Mouse (Mus musculus) lung, embryonic 15.5 days (tissue): Measurements from ENCODE around the gene Zc3h15. TPM values are rescaled to one million over a fixed set of nuclear protein-coding genes. Genes with fewer than 3 reads are reported as not detected.
"Not testable (repeated sequence)": the region's sequence is repeated elsewhere in the genome, so short reads cannot be mapped to it uniquely, and the experiment has no call there.

Experiments used
- ATAC-seq: fragments of 200-750 bp; cut with Nextera tagmentation; 2 replicates; pipeline ENCODE4 v1.8.0; 2017; ENCODE audit warnings: moderate number of reproducible peaks, borderline replicate concordance; ENCODE audit not compliant: low FRiP score, low TSS enrichment; ENCODE audit errors: extremely low read depth
- H3K27ac ChIP-seq: fragments of 300-500 bp; sonication (generic); 2 replicates; pipeline ENCODE4 v1.5.1; 2015; ENCODE audit warnings: moderate library complexity, mild to moderate bottlenecking, inconsistent platforms
- H3K27me3 ChIP-seq: fragments of 300-500 bp; sonication (generic); 2 replicates; pipeline ENCODE4 v1.6.1; 2015; ENCODE audit warnings: inconsistent platforms
- H3K36me3 ChIP-seq: fragments of 300-500 bp; sonication (generic); 2 replicates; pipeline ENCODE4 v1.6.1; 2015; ENCODE audit warnings: inconsistent platforms
- H3K4me1 ChIP-seq: fragments of 300-500 bp; sonication (generic); 2 replicates; pipeline ENCODE4 v1.6.1; 2015; ENCODE audit warnings: inconsistent platforms
- H3K4me2 ChIP-seq: fragments of 300-500 bp; sonication (generic); 2 replicates; pipeline ENCODE4 v1.6.1; 2015; ENCODE audit warnings: inconsistent platforms, mild to moderate bottlenecking, moderate library complexity
- H3K4me3 ChIP-seq: fragments of 300-500 bp; sonication (generic); 2 replicates; pipeline ENCODE4 v1.5.1; 2015; ENCODE audit warnings: mild to moderate bottlenecking, inconsistent platforms
- H3K9ac ChIP-seq: fragments of 300-500 bp; sonication (generic); 2 replicates; pipeline ENCODE4 v1.6.1; 2015; ENCODE audit warnings: inconsistent platforms
- H3K9me3 ChIP-seq: fragments of 300-500 bp; sonication (generic); 2 replicates; pipeline ENCODE4 v1.6.1; 2016; ENCODE audit warnings: inconsistent platforms
- WGBS: fragments of 180-500 bp; shearing (Covaris S2); methylation state at CpG from one replicate; pipeline ENCODE4 v1.1.7; 2015; 5-methylcytosine and 5-hydroxymethylcytosine counted together
- polyA plus RNA-seq: library from polyadenylated mRNA; unstranded; fragments of >200 nt; fragmentation: Nextera tagmentation; extraction: Ambion mirVana; gene quantifications from 2 replicates; pipeline ENCODE4 v1.2.1, GENCODE M21; 2015

Zc3h15 gene
- polyA plus RNA-seq, 1 experiment from 2014 or later: 99.7 TPM

DNA sequence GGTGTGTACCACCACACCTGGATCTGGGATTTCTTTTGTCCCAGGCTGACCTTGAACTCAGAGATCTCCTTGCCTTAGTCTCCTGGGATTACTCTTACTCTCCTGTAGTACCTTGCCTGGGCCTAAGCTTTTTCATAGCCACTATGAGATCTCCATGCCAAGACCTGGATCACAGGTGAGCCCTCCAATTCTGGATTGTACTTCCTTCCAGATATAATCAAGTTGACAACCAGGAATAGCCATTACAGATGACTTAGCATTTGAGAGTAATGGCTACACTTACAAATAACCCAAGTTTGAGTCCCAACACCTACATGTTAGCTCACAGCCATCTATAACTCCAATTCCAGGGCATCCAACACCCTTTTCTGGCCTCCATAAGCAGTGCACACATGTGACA, 8.4 kb downstream of the Zc3h15 start:
- ATAC-seq: no peak
- Histone ChIP-seq H3K4me2 (no peak overlapping the region), H3K27me3 (no peaks in the 10 kb centered on the region), H3K27ac (no peak overlapping the region), H3K36me3 (peaks cover 5% of the 10 kb centered on the region; the same call in 1 of the 2 replicates), H3K4me1 (0 out of 2 replicates have a peak, but pooled peaks cover 3% of the 10 kb centered on the region), H3K9ac (no peak overlapping the region), H3K4me3 (no peak overlapping the region), H3K9me3 (no peaks in the 10 kb centered on the region)

DNA sequence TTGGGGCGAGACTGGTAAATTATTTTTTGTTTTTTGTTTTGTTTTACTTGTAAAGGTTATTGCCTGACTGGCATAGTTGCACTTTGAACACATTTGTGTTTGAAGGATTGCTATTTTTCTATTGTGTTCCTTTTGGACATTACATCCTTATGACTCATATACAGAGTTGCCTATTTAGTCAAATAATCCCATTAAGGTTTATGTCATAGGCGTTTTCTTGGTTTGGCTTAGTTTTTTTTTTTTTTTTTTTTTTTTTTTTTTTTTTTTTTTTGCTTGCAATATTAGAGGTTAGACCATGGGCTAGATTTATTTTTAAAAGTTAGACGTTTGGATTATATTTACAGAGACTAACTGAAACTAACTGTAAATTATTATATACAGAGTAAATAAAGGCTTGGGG, 15.0 kb downstream of the Zc3h15 start:
- Histone ChIP-seq H3K9ac (no peak overlapping the region), H3K4me3 (no peak overlapping the region), H3K4me1 (no peaks in the 10 kb centered on the region), H3K27me3 (no peaks in the 10 kb centered on the region), H3K9me3 (no peaks in the 10 kb centered on the region), H3K4me2 (no peak overlapping the region), H3K36me3 (peaks cover 32% of the 10 kb centered on the region), H3K27ac (no peak overlapping the region)
- WGBS: 75% methylated on average over 3 of the region's 3 CpGs
- ATAC-seq: no peak

DNA sequence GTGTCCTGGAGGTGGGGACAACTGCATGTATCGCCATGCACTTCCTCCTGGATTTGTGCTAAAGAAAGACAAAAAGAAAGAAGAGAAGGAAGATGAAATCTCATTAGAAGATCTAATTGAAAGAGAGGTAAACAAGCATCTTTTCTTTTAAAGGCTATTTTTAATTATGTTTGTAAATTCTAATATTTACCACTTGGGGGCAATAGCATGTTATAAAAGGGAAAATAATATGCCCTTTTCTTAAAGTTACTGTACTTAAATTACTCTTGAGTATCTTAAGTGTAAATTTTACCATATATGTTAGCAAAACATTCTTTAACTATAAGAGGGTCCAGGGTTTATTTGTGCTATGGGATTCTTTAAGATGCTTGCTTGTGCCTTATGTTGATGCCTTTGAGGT, 15.9 kb downstream of the Zc3h15 start:
- H3K36me3 ChIP-seq: peaks cover 32% of the 10 kb centered on the region
- no peak for ATAC-seq
- no peak overlapping the region for H3K9ac ChIP-seq
- 84% methylated on average over 1 of the region's 1 CpGs for WGBS
- no peak overlapping the region for H3K4me3 ChIP-seq
- H3K4me2 ChIP-seq: no peak overlapping the region
- H3K9me3 ChIP-seq: no peaks in the 10 kb centered on the region
- no peak overlapping the region for H3K27ac ChIP-seq
- H3K4me1 ChIP-seq: no peaks in the 10 kb centered on the region
- no peaks in the 10 kb centered on the region for H3K27me3 ChIP-seq

DNA sequence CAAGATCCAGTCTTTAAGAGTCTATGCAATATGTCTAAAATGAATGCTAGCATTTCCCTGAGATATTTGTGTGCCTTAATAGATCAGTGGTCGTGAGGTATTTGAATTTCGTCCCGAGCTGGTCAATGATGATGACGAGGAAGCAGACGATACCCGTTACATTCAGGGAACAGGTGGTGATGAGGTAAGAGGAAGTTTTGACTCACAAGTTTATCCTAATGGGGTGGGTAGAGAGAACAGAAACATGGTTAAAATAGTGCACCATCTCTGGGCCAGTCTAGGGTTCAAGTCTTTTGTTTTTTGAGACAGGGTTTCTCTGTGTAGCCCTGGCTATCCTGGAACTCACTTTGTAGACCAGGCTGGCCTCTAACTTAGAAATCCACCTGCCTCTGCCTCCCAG, 17.1 kb downstream of the Zc3h15 start:
- Histone ChIP-seq H3K9ac (no peak overlapping the region), H3K4me2 (no peak overlapping the region), H3K4me3 (no peak overlapping the region), H3K27me3 (no peaks in the 10 kb centered on the region), H3K27ac (no peak overlapping the region), H3K9me3 (no peaks in the 10 kb centered on the region), H3K4me1 (no peaks in the 10 kb centered on the region), H3K36me3 (peaks cover 30% of the 10 kb centered on the region)
- 94% methylated on average over 6 of the region's 6 CpGs for WGBS
- no peak for ATAC-seq

DNA sequence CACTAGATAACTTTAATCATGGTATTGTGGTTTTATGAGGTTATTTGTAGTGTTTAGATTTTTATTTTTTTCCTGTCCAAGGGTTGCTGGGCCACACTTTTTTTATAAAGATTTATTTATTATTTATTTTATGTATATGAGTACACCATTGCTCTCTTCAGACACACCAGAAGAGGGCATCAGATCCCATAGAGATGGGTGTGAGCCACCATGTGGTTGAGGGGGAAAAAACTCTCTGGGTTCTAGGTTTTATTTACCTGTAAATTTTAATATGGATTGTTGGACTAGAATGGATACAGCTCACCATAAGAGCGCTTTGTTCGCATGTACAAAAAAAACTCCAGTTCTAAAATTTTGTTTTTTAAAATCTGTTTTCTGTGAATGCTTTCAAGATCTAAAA, 20.8 kb downstream of the Zc3h15 start:
- not testable (repeated sequence) for ATAC-seq, H3K4me2 ChIP-seq, H3K9me3 ChIP-seq, H3K27ac ChIP-seq, H3K4me1 ChIP-seq, H3K27me3 ChIP-seq, H3K9ac ChIP-seq, H3K4me3 ChIP-seq
- H3K36me3 ChIP-seq: peaks cover 24% of the 10 kb centered on the region
- WGBS: 95% methylated on average over 2 of the region's 2 CpGs

DNA sequence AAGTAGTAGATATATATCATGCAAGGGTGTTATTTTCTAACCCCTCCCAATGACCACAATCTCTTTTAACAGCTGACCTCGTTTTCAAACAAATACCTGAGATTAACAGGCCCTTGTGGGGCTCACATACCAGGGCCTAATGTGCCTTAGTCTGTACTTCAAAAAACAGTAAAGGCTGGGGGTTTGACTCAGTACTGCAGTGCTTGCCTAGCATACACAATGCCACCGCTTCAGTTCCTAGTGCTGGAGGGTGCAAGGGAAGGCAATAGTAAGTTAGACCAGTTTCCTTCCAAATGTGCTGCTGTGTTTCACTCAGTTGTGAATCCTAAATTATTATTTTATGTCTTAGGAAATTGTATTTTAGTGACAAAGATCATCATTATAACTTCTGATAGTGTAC, 23.2 kb downstream of the Zc3h15 start:
- H3K36me3 ChIP-seq: peaks cover 10% of the 10 kb centered on the region
- ATAC-seq: no peak
- H3K27ac ChIP-seq: no peak overlapping the region
- no peaks in the 10 kb centered on the region for H3K4me1 ChIP-seq
- no peak overlapping the region for H3K4me2 ChIP-seq
- no peaks in the 10 kb centered on the region for H3K9me3 ChIP-seq
- H3K27me3 ChIP-seq: no peaks in the 10 kb centered on the region
- no peak overlapping the region for H3K9ac ChIP-seq
- WGBS: 75% methylated on average over 2 of the region's 2 CpGs
- H3K4me3 ChIP-seq: no peak overlapping the region

DNA sequence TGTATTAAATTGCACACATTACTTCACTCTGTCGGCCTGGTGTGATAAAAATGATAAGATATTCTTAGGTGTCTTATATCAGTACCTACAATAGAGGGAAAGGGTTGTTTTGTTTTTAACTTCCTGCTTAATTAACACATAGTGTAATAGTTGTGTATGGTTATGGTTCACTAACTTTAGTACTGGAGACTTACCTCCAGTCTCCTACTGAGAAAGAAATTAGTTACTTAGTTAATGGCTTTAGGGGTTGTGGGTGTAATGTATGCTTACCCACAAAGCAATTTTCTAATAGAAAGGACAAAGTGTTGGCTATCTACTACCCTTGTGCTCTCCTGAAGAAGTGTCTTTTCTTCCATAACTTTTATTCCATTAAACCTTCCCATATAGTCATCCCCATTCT, 23.8 kb downstream of the Zc3h15 start:
- Histone ChIP-seq H3K4me2 (no peak overlapping the region), H3K27ac (no peak overlapping the region), H3K36me3 (peaks cover 4% of the 10 kb centered on the region; the same call in 1 of the 2 replicates), H3K4me1 (no peaks in the 10 kb centered on the region), H3K9me3 (no peaks in the 10 kb centered on the region), H3K27me3 (no peaks in the 10 kb centered on the region), H3K4me3 (no peak overlapping the region), H3K9ac (no peak overlapping the region)
- no peak for ATAC-seq
- 63% methylated on average over 1 of the region's 1 CpGs for WGBS

DNA sequence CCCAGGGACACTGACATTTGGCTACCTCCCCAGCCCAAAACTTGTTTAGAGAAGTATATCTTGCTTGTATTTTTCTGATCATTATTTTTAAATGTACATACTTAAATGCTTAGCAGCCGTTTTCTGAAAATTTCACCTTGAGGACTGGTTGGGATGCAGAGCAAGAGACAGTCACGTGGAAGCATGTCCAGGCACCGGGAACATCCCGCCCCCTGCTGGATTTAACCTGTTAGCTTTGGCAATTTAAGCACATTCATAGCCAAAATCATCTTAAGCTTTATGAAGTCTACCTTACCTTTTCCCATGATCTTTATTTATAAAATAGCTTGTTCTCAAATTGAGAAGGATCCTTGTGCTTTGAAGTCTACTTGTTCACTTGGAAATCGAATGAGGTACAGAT, 25.8 kb downstream of the Zc3h15 start:
- no peak overlapping the region for H3K27ac ChIP-seq
- no peak overlapping the region for H3K4me2 ChIP-seq
- 0 out of 2 replicates have a peak, but pooled peaks cover 11% of the 10 kb centered on the region for H3K36me3 ChIP-seq
- no peaks in the 10 kb centered on the region for H3K27me3 ChIP-seq
- no peak overlapping the region for H3K9ac ChIP-seq
- H3K9me3 ChIP-seq: no peaks in the 10 kb centered on the region
- ATAC-seq: no peak
- no peak overlapping the region for H3K4me3 ChIP-seq
- no peaks in the 10 kb centered on the region for H3K4me1 ChIP-seq
- 75% methylated on average over 5 of the region's 5 CpGs for WGBS

DNA sequence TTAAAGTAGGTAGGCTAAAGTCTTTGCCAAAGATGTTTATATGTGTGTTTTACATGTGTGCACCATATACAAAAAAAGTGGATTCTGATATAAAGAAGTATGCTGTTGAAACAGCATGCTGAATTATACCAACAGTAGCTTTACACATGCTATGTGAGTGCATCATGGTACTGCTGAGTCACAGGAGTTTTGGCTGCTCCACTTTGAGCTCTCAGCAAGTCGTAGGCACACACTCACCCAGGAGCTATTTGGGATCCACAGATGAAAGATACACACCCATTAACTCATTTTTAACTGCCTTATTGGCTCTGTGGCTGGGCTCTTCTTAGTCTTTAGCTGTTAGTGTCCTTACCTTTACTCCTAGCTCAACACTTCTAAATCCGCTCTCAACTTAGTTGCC, 27.6 kb downstream of the Zc3h15 start:
- WGBS: 91% methylated on average over 2 of the region's 2 CpGs
- no peak overlapping the region for H3K4me2 ChIP-seq
- 0 out of 2 replicates have a peak, but pooled peaks cover 12% of the 10 kb centered on the region for H3K36me3 ChIP-seq
- H3K9ac ChIP-seq: no peak overlapping the region
- H3K4me3 ChIP-seq: no peak overlapping the region
- no peaks in the 10 kb centered on the region for H3K4me1 ChIP-seq
- H3K27me3 ChIP-seq: no peaks in the 10 kb centered on the region
- no peak overlapping the region for H3K27ac ChIP-seq
- H3K9me3 ChIP-seq: no peaks in the 10 kb centered on the region
- no peak for ATAC-seq

DNA sequence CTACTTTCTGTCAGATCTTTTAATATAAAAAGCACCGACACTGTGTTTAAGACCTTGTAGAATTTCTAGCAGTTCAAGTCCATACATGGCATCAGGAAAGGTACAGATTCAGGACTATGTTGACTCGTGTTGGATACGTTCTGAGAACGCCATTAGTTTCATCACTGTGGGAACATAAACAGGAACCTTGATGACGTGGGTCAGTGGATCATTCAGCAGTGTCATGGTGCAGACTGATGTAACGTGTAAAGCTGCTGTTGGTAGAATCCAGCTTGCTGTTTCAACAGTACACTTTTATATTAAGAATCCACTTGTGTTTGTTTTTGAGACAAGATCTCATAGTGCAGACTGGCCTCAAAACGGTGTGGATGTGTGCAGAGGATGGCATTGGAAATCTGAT, 28.8 kb downstream of the Zc3h15 start:
- Histone ChIP-seq H3K27ac (no peak overlapping the region), H3K4me2 (no peak overlapping the region), H3K4me1 (no peaks in the 10 kb centered on the region), H3K27me3 (no peaks in the 10 kb centered on the region), H3K9me3 (no peaks in the 10 kb centered on the region), H3K36me3 (0 out of 2 replicates have a peak, but pooled peaks cover 12% of the 10 kb centered on the region), H3K9ac (no peak overlapping the region), H3K4me3 (no peak overlapping the region)
- ATAC-seq: no peak
- WGBS: 57% methylated on average over 7 of the region's 7 CpGs

DNA sequence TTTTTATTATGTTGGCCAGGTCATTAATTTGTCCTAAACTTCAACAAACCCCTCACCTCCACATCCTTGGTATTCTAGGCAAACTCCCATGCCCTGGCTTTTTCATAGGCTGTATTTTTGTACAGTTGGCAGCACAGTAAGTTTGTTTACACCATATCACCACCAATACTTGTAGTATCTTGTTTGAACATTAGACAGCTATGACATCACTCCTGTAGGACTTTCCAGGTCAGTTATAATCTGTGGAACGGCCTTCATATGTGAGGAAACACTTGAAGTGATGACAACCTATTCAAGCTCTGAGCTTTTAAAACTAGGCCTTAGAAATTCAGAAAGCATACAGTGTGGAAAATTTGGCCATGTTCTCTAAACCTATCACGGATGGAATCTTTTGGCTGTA, 29.6 kb downstream of the Zc3h15 start:
- H3K27ac ChIP-seq: no peak overlapping the region
- no peak overlapping the region for H3K4me3 ChIP-seq
- H3K9ac ChIP-seq: no peak overlapping the region
- H3K27me3 ChIP-seq: no peaks in the 10 kb centered on the region
- no peak for ATAC-seq
- H3K4me2 ChIP-seq: no peak overlapping the region
- no peaks in the 10 kb centered on the region for H3K9me3 ChIP-seq
- 0 out of 2 replicates have a peak, but pooled peaks cover 8% of the 10 kb centered on the region for H3K36me3 ChIP-seq
- WGBS: 73% methylated on average over 2 of the region's 2 CpGs
- no peaks in the 10 kb centered on the region for H3K4me1 ChIP-seq

DNA sequence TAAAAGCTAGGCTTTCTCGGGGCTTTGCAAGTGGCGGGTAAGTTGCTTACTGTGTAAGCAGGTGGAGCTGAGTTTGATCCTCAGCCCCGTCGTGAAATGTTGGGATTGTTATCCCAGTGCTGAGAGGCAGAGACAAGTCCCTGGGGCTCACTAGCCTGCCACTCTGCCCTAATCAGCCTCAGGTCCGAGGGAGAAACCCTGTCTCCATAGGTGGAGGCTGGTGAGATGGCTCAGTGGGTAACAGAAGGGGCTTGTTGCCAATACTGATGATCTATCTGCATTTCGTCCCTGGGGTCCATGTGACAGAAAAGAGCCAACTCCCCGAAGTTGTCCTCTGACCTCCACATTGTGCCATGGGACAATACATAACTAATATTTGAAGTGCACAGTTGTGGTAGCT, 30.2 kb downstream of the Zc3h15 start:
- Histone ChIP-seq H3K4me1 (no peaks in the 10 kb centered on the region), H3K4me2 (no peak overlapping the region), H3K9ac (no peak overlapping the region), H3K27me3 (no peaks in the 10 kb centered on the region), H3K27ac (no peak overlapping the region), H3K4me3 (no peak overlapping the region), H3K36me3 (0 out of 2 replicates have a peak, but pooled peaks cover 8% of the 10 kb centered on the region), H3K9me3 (no peaks in the 10 kb centered on the region)
- ATAC-seq: no peak; the same call in 1 of the 2 replicates
- WGBS: 86% methylated on average over 7 of the region's 7 CpGs

DNA sequence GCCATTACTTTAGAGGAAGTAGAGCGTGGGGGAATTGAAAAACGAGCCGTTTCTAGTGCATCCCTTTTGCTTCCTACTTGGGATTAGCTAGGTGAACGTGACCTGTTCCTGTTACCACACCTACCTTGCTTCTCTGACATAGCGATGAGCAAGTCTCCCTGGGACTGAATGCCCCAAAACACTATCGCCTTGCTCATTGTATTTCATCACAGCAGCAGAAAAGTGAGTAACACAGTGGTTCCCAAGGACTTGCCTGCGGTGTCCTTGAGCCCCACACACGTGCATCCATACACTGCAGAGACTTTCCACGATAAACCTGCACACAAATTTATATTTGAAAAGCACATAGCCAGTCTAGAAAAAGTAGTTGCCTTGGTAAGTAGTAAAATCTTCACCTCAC, 30.7 kb downstream of the Zc3h15 start:
- WGBS: 87% methylated on average over 9 of the region's 9 CpGs
- Histone ChIP-seq H3K4me1 (no peaks in the 10 kb centered on the region), H3K27me3 (no peaks in the 10 kb centered on the region), H3K36me3 (0 out of 2 replicates have a peak, but pooled peaks cover 8% of the 10 kb centered on the region), H3K9me3 (no peaks in the 10 kb centered on the region), H3K27ac (no peak overlapping the region), H3K9ac (no peak overlapping the region), H3K4me3 (no peak overlapping the region), H3K4me2 (no peak overlapping the region)
- no peak for ATAC-seq
